In genomic region chr6:72952967-72953366, GRCm38 (mm10) we compare ENCODE assay signal across 23 mouse cellular contexts. TPM values are rescaled to one million over a fixed set of nuclear protein-coding genes. Genes with fewer than 3 reads are reported as not detected.
A peak's percentile ranks its signal among the peaks of the same experiment; 100 is the strongest.
DNase-seq lines count a peak whose midpoint lies in the region; ATAC-seq and TF ChIP-seq lines count a peak whose summit lies in the region.
"Had no signal": no experiment of that assay in that cellular context is flagged by ENCODE, and none has a peak within 500 bp of the region (broad histone marks: within the 10 kb centered on the region; RNA-seq: fewer than 3 reads in every experiment).

No protein-coding gene starts in this region.

- H3K4me3 ChIP-seq in lung, embryonic 14.5 days (ENCODE audit: low read depth, low read length), result no peak overlapping the region
- H3K4me3 ChIP-seq in limb, embryonic 10.5 days, result no peak overlapping the region
- H3K4me3 ChIP-seq: forebrain, embryonic 10.5 days; heart, adult 2 months; intestine, embryonic 15.5 days; liver, embryonic 13.5 days; lung, embryonic 15.5 days; megakaryocyte, embryonic 14.5 days; stomach, embryonic 15.5 days had no signal

- H3K36me3 ChIP-seq in lung, embryonic 14.5 days (ENCODE audit: insufficient read depth), result no peaks in the 10 kb centered on the region; the same call in 1 of the 2 replicates
- H3K36me3 ChIP-seq in limb, embryonic 10.5 days, result 0 out of 2 replicates have a peak, but pooled peaks cover 7% of the 10 kb centered on the region
- H3K36me3 ChIP-seq: forebrain, embryonic 10.5 days; intestine, embryonic 15.5 days; liver, embryonic 13.5 days; lung, embryonic 15.5 days had no signal

- 67% methylated on average over 2 of the region's 2 CpGs for WGBS in lung, embryonic 14.5 days
- 80% methylated on average over 2 of the region's 2 CpGs for WGBS in limb, embryonic 10.5 days

- no peak for ATAC-seq in CD4-positive, CD25-positive, alpha-beta regulatory T cell, adult 4 months
- ATAC-seq in lung, embryonic 14.5 days (ENCODE audit: insufficient read depth), result no peak
- ATAC-seq: forebrain, embryonic 16.5 days; intestine, embryonic 15.5 days had no signal

- H3K9ac ChIP-seq in lung, embryonic 14.5 days, result no peak overlapping the region
- H3K9ac ChIP-seq: hindbrain, embryonic 14.5 days; intestine, embryonic 15.5 days; liver, embryonic 13.5 days; lung, embryonic 15.5 days; stomach, embryonic 15.5 days had no signal

- no peak overlapping the region for H3K27ac ChIP-seq in lung, embryonic 14.5 days (ENCODE audit: low read depth)
- peak overlapping the region; percentile 27; the same call in 1 of the 2 replicates for H3K27ac ChIP-seq in limb, embryonic 10.5 days
- H3K27ac ChIP-seq: forebrain, embryonic 10.5 days; heart, adult 2 months; hindbrain, embryonic 14.5 days; intestine, embryonic 15.5 days; liver, embryonic 13.5 days; stomach, embryonic 15.5 days had no signal

- H3K9me3 ChIP-seq in lung, embryonic 14.5 days (ENCODE audit: low read depth, low read length), result no peaks in the 10 kb centered on the region
- H3K9me3 ChIP-seq in limb, embryonic 10.5 days (replicated peaks), result no peaks in the 10 kb centered on the region
- H3K9me3 ChIP-seq: forebrain, embryonic 10.5 days; intestine, embryonic 15.5 days; liver, embryonic 13.5 days; lung, embryonic 15.5 days; stomach, embryonic 15.5 days had no signal

- no peak overlapping the region for H3K4me2 ChIP-seq in lung, embryonic 14.5 days
- H3K4me2 ChIP-seq: hindbrain, embryonic 14.5 days; intestine, embryonic 15.5 days; liver, embryonic 13.5 days; lung, embryonic 15.5 days; stomach, embryonic 15.5 days had no signal

- intact Hi-C loops in left cerebral cortex, postnatal 14 days (cut with DNase I), result no loop called here
- intact Hi-C loops in heart, postnatal 36 days (cut with DNase I), result no loop called here

- TF ChIP-seq CTCF in lung, embryonic 14.5 days (IDR thresholded peaks at IDR 0.05; ENCODE audit: low read depth), result no peak

- peaks cover 6% of the 10 kb centered on the region; the same call in 1 of the 2 replicates for H3K4me1 ChIP-seq in lung, embryonic 14.5 days (ENCODE audit: insufficient read depth)
- peaks cover 30% of the 10 kb centered on the region for H3K4me1 ChIP-seq in limb, embryonic 10.5 days

- H3K27me3 ChIP-seq in lung, embryonic 14.5 days (ENCODE audit: insufficient read depth, low read length), result no peaks in the 10 kb centered on the region
- H3K27me3 ChIP-seq in limb, embryonic 10.5 days (ENCODE audit: low read depth, poor library complexity, severe bottlenecking), result no peaks in the 10 kb centered on the region
- H3K27me3 ChIP-seq: intestine, embryonic 15.5 days; lung, embryonic 15.5 days; megakaryocyte, embryonic 14.5 days; stomach, embryonic 15.5 days had no signal

- DNase-seq in CD4-positive, CD25-positive, alpha-beta regulatory T cell, adult 2 months (ENCODE audit: low read depth, low spot score), result peak; percentile 51
- peak; percentile 56 for DNase-seq in lung, embryonic 14.5 days
- DNase-seq in lung, adult 18-20 months, result no peak
- peak; percentile 65 for DNase-seq in CD4-positive helper T cell, adult 2 months (ENCODE audit: low read depth, low spot score)
- no peak for DNase-seq in limb, embryonic 10.5 days (ENCODE audit: low spot score)
- DNase-seq in left cerebral cortex, postnatal 14 days (ENCODE audit: low spot score in 2 of 2), result no peak
- no peak for DNase-seq in heart, postnatal 36 days
- DNase-seq: cerebellum, adult 11 months; cerebellum, adult 9-11 months; kidney, adult 9 months; layer of hippocampus, adult 9-11 months; liver, embryonic 13.5 days; lung, postnatal 36 days; midbrain, embryonic 14.5 days had no signal

RNA-seq across cellular contexts. Expression of gene Tmsb10, which starts 5.6 kb away (rescaled TPM):
- polyA plus RNA-seq in CD4-positive, CD25-positive, alpha-beta regulatory T cell, adult 4 months (2017; shearing (Covaris generic)), result 1,000 to 10,000 TPM; 3,536 to 4,629 TPM
- 3,115 and 3,305 TPM in 2 replicates for polyA plus RNA-seq in lung, embryonic 14.5 days (2014; fragmentation: Nextera tagmentation; extraction: Ambion mirVana)
- polyA plus RNA-seq in limb, embryonic 10.5 days (2016; fragmentation: Nextera tagmentation; extraction: Ambion mirVana), result 2,907 and 3,028 TPM in 2 replicates
- total RNA-seq in left cerebral cortex, postnatal 14 days (2021), result 100 to 1,000 TPM; 833 to 928 TPM
- total RNA-seq in heart, postnatal 36 days (2021), result 100 to 1,000 TPM; 112 to 120 TPM

RNA-seq across cellular contexts. Expression of gene Kcmf1, which starts 53.2 kb away (rescaled TPM):
- polyA plus RNA-seq in CD4-positive, CD25-positive, alpha-beta regulatory T cell, adult 4 months (2017; shearing (Covaris generic)), result 10 to 100 TPM in 1 of 2 experiments, 1 to 10 TPM in 1; 7.4 to 13.1 TPM
- polyA plus RNA-seq in lung, embryonic 14.5 days (2014; fragmentation: Nextera tagmentation; extraction: Ambion mirVana), result 58.5 and 65.4 TPM in 2 replicates
- 41.6 and 48.5 TPM in 2 replicates for polyA plus RNA-seq in limb, embryonic 10.5 days (2016; fragmentation: Nextera tagmentation; extraction: Ambion mirVana)
- total RNA-seq in left cerebral cortex, postnatal 14 days (2021), result 10 to 100 TPM; 62.3 to 62.5 TPM
- 100 to 1,000 TPM; 104 to 110 TPM for total RNA-seq in heart, postnatal 36 days (2021)

Comparison
In these comparisons a context has a peak if more than half of its experiments do, and no peak if none do; other contexts are left out.
1. DNase-seq: peak in CD4-positive, CD25-positive, alpha-beta regulatory T cell, adult 2 months (single experiment), lung, embryonic 14.5 days (single experiment) and CD4-positive helper T cell, adult 2 months (single experiment); none in lung, adult 18-20 months (0 of 2), limb, embryonic 10.5 days (single experiment), left cerebral cortex, postnatal 14 days (0 of 2) and heart, postnatal 36 days (0 of 2).